Mouse (Mus musculus): Measurements from ENCODE around the gene Tnfrsf21. TPM values are rescaled to one million over a fixed set of nuclear protein-coding genes. Genes with fewer than 3 reads are reported as not detected.

Tnfrsf21 gene
- 1 to 10 TPM; 2.8 to 4.3 TPM for total RNA-seq (2021)
- long read RNA-seq, experiment 1, partial matches to known transcripts: 1 of 3 reads
- long read RNA-seq, experiment 1, other reads (novel, unspliced or antisense): 0 of 3 reads
- long read RNA-seq, experiment 2, partial matches to known transcripts: 0 of 3 reads
- long read RNA-seq, experiment 2, other reads (novel, unspliced or antisense): 0 of 3 reads

DNA sequence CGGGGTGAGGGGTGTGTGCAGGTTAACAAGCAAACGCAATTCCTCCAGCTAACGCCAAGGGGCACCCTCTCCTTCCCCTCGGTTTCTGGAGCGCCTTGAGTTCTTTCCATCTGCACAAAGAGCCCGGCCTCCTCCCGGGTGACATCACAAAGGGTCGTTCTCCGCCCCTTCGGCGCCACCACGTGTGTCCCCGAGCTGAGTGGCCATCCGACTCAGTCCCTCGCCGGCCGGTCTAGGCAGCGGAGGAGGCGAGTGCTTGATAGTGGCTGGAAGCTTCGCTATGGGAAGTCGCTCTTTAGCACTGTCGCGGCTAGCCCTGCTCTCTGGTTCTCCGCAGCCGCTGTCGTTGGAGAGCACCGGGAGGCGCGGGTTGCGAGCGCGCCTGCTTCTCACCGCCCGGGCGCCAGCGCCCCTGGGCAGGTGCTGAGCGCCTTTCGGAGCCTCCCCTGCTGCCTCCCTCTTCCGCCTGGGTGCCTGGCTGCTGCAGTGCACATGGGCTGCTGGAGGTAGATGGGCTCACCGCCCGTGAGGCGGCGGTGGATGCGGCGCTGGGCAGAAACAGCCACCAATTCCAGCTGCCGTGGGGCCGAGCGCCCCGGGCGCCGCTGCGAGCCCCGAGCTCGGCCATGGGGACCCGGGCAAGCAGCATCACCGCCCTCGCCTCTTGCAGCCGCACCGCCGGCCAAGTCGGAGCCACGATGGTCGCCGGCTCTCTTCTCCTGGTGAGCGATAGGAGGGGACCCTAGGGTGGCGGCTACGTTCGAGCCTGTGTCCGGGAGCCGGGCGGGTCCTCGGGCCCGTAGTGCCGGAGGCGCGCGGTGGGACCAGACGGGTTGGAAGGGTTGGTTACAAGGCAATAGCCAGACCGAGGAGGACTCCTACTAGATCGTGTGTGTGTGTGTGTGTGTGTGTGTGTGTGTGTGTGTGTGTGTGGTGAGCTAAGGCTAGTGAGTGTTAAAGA is at the start of gene Tnfrsf21:
Tnfrsf21 (plus strand) TSS at position 185 of the 961 bp plus-strand sequence.
- DNase-seq (ENCODE audit: low spot score in 2 of 2): peak; percentile 57 to 69

DNA sequence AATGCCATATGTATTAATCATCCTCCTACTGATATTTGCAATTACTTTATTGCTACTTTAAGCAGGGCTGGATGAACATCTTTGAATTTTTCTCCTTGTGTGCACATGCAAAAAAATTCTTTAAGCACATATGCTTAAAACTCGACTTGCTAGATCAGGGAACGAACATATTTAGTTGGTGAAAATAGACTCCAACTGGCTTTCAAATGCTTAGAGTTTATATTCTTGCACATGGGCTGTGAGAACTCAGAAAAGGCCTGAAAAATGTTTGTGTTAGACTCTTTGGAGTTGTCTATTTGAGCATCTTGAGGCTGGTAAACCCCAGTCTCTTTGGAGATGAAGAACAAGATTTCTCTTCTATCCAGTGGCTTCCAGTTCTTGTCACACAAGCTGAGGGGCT is 48.2 kb upstream of the Tnfrsf21 start:
- no peak for DNase-seq (ENCODE audit: low spot score in 2 of 2)

GRCm38 (mm10) chr17:42975312-42975996 is 40.9 kb upstream of the Tnfrsf21 start:
- no peak for DNase-seq (ENCODE audit: low spot score in 2 of 2)

DNA sequence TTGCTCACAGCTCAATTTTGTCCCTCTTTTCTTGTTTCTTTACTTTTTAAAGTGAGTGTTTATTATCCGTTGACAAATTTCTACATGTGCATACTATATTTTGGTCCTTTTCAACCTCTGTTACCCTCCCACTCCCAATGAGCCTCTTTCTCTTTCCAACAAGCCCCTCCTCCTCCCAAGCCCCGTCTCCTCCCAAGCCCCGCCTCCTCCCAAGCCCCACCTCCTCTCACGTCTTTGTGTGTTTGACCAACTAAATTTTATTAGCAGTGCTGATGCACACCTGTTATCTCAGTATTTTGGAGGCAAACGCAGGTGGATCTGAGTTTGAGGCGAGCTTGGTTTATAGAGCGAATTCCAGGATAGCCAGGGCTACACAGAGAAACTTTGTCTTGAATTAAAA is 38.6 kb upstream of the Tnfrsf21 start:
- no peak for DNase-seq (ENCODE audit: low spot score in 2 of 2)

- no peak for DNase-seq (ENCODE audit: low spot score in 2 of 2)
These were observed 38.0 kb upstream of the Tnfrsf21 start for GRCm38 (mm10) chr17:42978345-42978744.

DNA sequence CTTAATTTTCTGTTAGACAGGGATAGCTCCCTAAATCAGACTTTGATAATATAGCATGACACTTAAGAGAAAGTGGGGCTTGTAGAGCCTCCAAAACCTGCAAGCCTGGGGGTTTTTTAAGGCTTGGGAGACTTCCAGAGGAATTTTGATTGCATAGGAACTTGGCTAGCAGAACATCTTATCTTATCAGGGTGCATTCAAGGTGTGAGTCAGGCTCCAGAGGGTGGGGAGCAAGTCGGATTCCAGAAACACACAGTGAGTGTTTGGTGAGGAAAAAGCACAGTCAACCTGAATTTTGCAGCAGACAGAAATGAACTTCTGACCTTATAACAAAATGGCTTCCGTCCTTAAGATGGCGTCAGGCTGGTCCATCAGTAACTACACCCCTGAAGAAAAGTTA is 34.5 kb upstream of the Tnfrsf21 start:
- no peak for DNase-seq (ENCODE audit: low spot score in 2 of 2)

DNA sequence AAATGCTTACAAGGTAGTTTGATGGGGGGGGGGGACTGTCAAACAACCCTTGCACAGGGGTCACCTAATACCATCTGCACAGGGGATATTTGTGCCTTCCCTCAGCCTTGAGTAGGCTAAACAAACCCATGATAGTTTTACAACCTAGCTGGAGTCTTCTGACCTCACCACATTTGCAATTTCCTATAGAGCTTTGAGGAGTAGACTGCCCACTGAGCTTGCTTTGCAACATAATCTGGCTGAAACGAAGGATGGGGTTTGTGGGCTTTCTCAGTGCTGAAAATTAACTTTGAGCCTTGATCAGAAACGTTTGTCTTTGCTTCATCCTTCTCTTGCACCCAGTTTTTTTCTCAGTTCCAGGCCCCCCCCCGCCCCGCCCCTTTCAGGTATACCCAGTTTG is 33.8 kb upstream of the Tnfrsf21 start:
- no peak for DNase-seq (ENCODE audit: low spot score in 2 of 2)

DNA sequence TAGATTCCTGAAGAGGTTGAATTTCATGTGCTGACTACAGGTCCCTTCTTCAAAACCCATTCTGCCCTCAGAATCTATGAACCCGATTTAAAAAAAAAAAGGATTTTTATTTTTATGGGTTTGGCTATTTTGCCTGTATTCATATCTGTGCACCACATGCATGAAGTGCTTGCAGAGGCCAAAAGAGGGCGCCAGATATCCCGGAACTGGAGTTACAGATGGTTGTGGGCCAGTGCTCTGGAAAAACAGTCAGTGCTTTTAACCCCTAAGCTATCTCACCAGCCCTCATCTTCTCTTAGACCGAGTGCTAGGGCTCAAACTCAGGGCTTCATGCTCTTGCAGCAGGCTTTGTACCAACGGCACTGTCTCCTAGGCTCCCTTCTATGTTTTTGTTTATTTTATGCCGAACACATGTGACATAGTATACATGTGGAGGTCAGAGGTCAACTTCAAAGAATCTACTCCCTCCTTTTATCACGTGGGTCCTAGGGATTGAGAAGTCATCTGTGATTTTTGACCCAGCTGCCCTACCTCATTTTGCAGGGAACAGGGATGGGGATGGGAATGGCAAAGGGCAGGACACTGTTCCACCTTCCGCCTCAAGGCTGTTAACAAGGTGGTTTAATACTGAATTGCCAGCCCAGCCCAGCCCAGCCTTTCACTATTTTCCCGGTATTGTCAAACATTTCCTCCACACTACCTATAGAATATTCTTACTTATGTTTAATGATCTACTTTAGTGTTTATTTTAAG is 30.3 kb upstream of the Tnfrsf21 start:
- no peak for DNase-seq (ENCODE audit: low spot score in 2 of 2)

DNA sequence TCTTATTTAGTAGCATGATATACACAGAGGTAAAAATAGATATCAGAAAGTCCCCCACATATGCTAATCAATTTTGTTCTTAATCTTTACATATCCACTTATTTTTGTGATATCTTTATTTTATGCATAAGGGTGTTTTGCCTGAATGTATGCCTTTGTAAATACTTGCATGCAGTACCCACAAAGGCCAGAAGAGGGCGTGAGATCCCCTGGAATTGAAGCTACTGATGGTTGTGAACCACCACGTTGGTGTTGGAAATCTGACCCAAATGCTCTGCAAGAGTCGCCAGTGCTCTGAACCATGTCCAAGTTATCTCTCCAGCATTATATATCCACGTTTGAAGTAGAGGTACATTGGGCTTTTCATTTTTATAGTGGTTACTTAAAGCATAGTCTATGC is 28.7 kb upstream of the Tnfrsf21 start:
- no peak for DNase-seq (ENCODE audit: low spot score in 2 of 2)

- DNase-seq (ENCODE audit: low spot score in 2 of 2): no peak
These were observed 26.4 kb upstream of the Tnfrsf21 start for GRCm38 (mm10) chr17:42989981-42990380.

- no peak for DNase-seq (ENCODE audit: low spot score in 2 of 2)
These were observed 25.2 kb upstream of the Tnfrsf21 start for GRCm38 (mm10) chr17:42991112-42991511.

DNA sequence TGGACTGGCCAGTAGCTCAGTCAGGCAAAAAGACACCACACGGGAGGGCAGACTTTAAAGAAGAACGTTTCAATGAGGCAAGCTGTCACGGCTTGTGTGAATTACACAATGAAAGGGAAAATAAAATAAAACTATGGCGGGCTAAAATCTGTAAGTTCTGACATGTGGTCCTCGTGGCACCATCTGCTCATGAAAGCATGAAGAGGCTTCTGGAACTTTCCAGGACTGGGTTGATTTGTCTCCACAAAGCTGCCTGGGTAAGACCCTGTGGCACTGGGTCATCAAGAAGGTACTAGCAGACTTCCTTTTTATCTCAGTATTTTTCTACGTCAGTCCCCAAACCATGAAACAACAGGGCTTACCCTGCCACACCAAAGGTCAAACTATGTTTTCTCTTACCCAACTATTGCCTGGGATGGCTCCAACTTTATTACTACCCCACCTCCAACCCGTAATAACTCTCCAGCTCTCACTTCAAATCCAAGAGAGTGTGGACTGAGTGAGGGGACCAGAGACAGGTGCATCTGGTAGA is 16.8 kb upstream of the Tnfrsf21 start:
- no peak for DNase-seq (ENCODE audit: low spot score in 2 of 2)

GRCm38 (mm10) chr17:43000598-43000997 is 15.8 kb upstream of the Tnfrsf21 start:
- no peak for DNase-seq (ENCODE audit: low spot score in 2 of 2)

- peak in 1 of 2 experiments; percentile 35 for DNase-seq (ENCODE audit: low spot score in 2 of 2)
These were observed 3.6 kb upstream of the Tnfrsf21 start for GRCm38 (mm10) chr17:43012718-43013117.

DNA sequence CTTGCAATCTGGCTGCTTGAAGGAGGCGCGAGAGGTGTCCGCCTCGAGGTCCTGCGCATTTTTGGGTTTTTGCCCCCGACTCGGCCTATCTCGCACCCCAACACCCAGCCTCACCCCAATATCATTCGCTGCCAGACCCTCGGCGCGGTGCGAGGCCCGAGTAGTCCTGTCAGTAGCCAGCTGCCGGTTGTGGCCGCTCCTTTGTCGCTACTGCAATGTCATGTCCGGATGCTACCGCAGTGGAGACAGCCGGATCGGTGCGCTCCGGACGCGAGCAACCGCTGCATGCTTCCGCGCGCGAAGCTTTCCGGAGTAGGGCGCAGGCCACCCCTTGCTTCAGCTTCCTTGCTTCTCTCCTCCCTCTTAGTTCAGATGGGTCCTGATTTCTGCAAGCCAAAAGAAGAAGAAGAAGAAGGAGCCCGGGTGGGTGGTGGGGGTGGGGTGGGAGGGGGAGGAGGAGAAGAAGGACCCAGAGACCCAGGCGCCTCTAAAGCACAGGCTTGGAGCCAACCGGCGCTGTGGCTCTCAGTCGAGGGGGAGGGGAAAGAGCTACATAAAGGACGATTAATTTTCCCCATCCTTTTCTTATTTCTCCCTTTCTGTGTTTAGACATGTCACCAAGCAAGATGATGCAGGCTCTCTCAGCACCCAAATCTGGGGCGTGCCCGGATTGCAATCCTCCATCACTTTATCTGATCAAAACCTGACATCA is 1.1 kb downstream of the Tnfrsf21 start:
- peak; percentile 4 to 25 for DNase-seq (ENCODE audit: low spot score in 2 of 2)

DNA sequence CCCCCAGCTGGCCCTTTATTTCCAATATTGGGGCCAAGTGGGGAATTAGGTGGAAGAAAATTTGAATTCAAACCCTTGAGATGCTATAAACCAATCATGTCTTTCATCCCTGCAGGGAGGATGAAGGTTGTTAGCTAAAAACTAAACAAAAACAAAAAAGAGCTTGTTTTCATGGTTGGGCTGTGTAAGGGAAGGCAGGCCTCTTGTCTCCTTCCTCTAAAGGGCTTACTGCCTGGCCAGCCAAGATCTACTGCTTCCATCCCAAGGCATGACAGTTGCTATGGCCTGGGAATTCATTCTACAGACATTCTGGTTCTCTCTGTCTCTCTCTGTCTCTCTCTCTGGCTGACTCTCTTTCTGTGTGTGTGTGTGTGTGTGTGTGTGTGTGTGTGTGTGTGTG is 1.7 kb downstream of the Tnfrsf21 start:
- DNase-seq (ENCODE audit: low spot score in 2 of 2): no peak

DNA sequence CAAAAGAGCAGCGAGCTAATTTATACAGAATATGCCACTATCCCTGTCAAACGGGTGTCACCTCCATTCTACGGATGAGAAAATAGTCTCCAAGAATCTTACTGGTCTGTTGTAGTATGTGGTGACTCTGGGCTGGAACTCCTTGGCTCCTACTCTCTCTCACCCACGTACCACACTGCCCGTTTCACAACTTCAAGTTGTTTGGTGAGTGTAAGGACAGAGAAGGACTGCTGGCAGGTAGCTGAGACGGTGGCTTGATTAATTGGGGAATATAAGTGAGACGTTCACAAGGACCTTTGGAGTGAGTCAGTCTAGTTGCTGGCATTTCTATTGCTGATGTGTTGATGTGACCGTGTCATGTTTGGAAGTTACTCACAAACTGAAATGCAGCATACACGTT is 3.3 kb downstream of the Tnfrsf21 start:
- no peak for DNase-seq (ENCODE audit: low spot score in 2 of 2)

DNA sequence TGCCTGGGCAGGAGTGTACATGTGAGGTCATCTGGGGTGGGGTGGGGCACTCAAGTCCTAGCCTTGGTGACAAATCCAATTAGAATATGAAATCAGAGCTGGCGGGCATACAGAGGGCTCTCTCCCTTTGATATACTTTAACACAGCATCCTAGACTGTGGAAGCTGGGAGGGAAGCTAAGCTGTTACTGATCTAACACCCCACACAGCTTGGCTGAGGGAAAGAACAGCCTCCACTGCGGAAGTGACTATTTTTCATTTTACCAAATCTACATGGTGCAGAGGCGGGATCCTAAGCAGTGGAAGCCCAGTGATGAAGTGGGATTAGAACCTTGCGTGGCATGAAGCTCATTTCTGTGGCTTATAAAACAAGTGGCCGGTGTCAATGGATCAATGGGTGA is 4.7 kb downstream of the Tnfrsf21 start:
- no peak for DNase-seq (ENCODE audit: low spot score in 2 of 2)

- no peak for DNase-seq (ENCODE audit: low spot score in 2 of 2)
These were observed 5.7 kb downstream of the Tnfrsf21 start for GRCm38 (mm10) chr17:43022056-43022455.

- DNase-seq (ENCODE audit: low spot score in 2 of 2): no peak
These were observed 7.4 kb downstream of the Tnfrsf21 start for GRCm38 (mm10) chr17:43023637-43024217.
